Mouse (Mus musculus) testis, adult 2 months (tissue): Measurements from ENCODE around the gene Tia1. TPM values are rescaled to one million over a fixed set of nuclear protein-coding genes. Genes with fewer than 3 reads are reported as not detected.

ENCODE experiments used
- H3K27ac ChIP-seq: fragments of 200-500 bp; 2 replicates; pipeline ENCODE4 v1.5.1; 2012; ENCODE audit warnings: low read depth, low read length; ENCODE audit not compliant: control insufficient read depth, insufficient read depth
- H3K27me3 ChIP-seq: fragments of 200-500 bp; 2 replicates; pipeline ENCODE4 v1.6.1; 2012; ENCODE audit warnings: mild to moderate bottlenecking, low read length, moderate library complexity; ENCODE audit not compliant: control insufficient read depth, insufficient read depth
- H3K36me3 ChIP-seq: fragments of 200-500 bp; 2 replicates; pipeline ENCODE4 v1.6.1; 2012; ENCODE audit warnings: mild to moderate bottlenecking, low read length; ENCODE audit not compliant: control insufficient read depth, insufficient read depth
- H3K4me1 ChIP-seq: fragments of 200-500 bp; 2 replicates; pipeline ENCODE4 v1.6.1; 2012; ENCODE audit warnings: low read length; ENCODE audit not compliant: control insufficient read depth, insufficient read depth
- H3K4me3 ChIP-seq: fragments of 200-500 bp; 2 replicates; pipeline ENCODE4 v1.5.1; 2012; ENCODE audit warnings: low read depth, mild to moderate bottlenecking, low read length, moderate library complexity, mixed read lengths; ENCODE audit not compliant: control insufficient read depth
- CTCF ChIP-seq: fragments of 200-500 bp; IDR thresholded peaks from 2 replicates; pipeline ENCODE4 v1.5.1; 2012; ENCODE audit warnings: low read depth, mild to moderate bottlenecking, inconsistent platforms, low read length, moderate library complexity; ENCODE audit not compliant: control insufficient read depth, insufficient read depth, insufficient replicate concordance
- POLR2A ChIP-seq: fragments of 200-500 bp; IDR thresholded peaks from 2 replicates; pipeline ENCODE4 v1.6.1; 2012; ENCODE audit warnings: low read depth, mild to moderate bottlenecking, inconsistent platforms, low read length, moderate library complexity; ENCODE audit not compliant: control insufficient read depth
- polyA plus RNA-seq: library from polyadenylated mRNA; depleted of rRNA; stranded (reverse); fragments of >200 nt; gene quantifications from 2 replicates; pipeline ENCODE4 v1.2.3, GENCODE M21; 2012

Gene Tia1
- polyA plus RNA-seq, 1 experiment: 9.7 TPM

- no peaks in the 10 kb centered on the region for H3K27me3 ChIP-seq
- TF ChIP-seq POLR2A (no peak), CTCF (no peak)
These were observed 16.7 kb upstream of the Tia1 start for GRCm38 (mm10) chr6:86387313-86387712.

GRCm38 (mm10) chr6:86388461-86388860 lies 15.6 kb upstream of the Tia1 start:
- Histone ChIP-seq H3K36me3 (no peaks in the 10 kb centered on the region), H3K4me3 (no peak overlapping the region), H3K4me1 (no peaks in the 10 kb centered on the region; the same call in 1 of the 2 replicates), H3K27ac (no peak overlapping the region), H3K27me3 (no peaks in the 10 kb centered on the region)
- TF ChIP-seq CTCF: no peak
- no peak for TF ChIP-seq POLR2A

More at GRCm38 (mm10) chr6:86387313-86387712, 16.7 kb upstream of the Tia1 start:
- Histone ChIP-seq H3K4me3 (no peak overlapping the region), H3K36me3 (no peaks in the 10 kb centered on the region), H3K4me1 (no peaks in the 10 kb centered on the region; the same call in 1 of the 2 replicates), H3K27ac (0 out of 2 replicates have a peak overlapping the region, but pooled peaks have one; percentile 17)

- H3K4me3 ChIP-seq: no peak overlapping the region
- no peak overlapping the region for H3K27ac ChIP-seq
- no peaks in the 10 kb centered on the region for H3K36me3 ChIP-seq
- no peaks in the 10 kb centered on the region for H3K27me3 ChIP-seq
- H3K4me1 ChIP-seq: peaks cover 3% of the 10 kb centered on the region; the same call in 1 of the 2 replicates
- no peak for TF ChIP-seq POLR2A
These were observed 12.7 kb upstream of the Tia1 start for GRCm38 (mm10) chr6:86391326-86391725.

GRCm38 (mm10) chr6:86393187-86393586 lies 10.8 kb upstream of the Tia1 start:
- no peak overlapping the region for H3K4me3 ChIP-seq
- H3K36me3 ChIP-seq: no peaks in the 10 kb centered on the region
- no peak overlapping the region for H3K27ac ChIP-seq
- H3K4me1 ChIP-seq: peaks cover 5% of the 10 kb centered on the region
- no peak for TF ChIP-seq POLR2A
- no peak for TF ChIP-seq CTCF
- H3K27me3 ChIP-seq: no peaks in the 10 kb centered on the region

- Histone ChIP-seq H3K4me3 (no peak overlapping the region), H3K4me1 (peaks cover 5% of the 10 kb centered on the region), H3K27ac (no peak overlapping the region), H3K36me3 (no peaks in the 10 kb centered on the region), H3K27me3 (no peaks in the 10 kb centered on the region)
- no peak for TF ChIP-seq CTCF
- TF ChIP-seq POLR2A: no peak
These were observed 9.8 kb upstream of the Tia1 start for GRCm38 (mm10) chr6:86394078-86394720.

- no peaks in the 10 kb centered on the region for H3K27me3 ChIP-seq
- TF ChIP-seq CTCF: no peak
- no peak for TF ChIP-seq POLR2A
- peaks cover 5% of the 10 kb centered on the region for H3K4me1 ChIP-seq
- H3K4me3 ChIP-seq: no peak overlapping the region
- no peak overlapping the region for H3K27ac ChIP-seq
- H3K36me3 ChIP-seq: no peaks in the 10 kb centered on the region
These were observed 9.0 kb upstream of the Tia1 start for GRCm38 (mm10) chr6:86395021-86395420.

- H3K4me3 ChIP-seq: peak overlapping the region; percentile 88; the same call in 1 of the 2 replicates
- TF ChIP-seq POLR2A (no peak), CTCF (no peak)
- peaks cover 5% of the 10 kb centered on the region for H3K4me1 ChIP-seq
- no peaks in the 10 kb centered on the region for H3K27me3 ChIP-seq
- no peak overlapping the region for H3K27ac ChIP-seq
- H3K36me3 ChIP-seq: no peaks in the 10 kb centered on the region
These were observed 8.1 kb upstream of the Tia1 start for GRCm38 (mm10) chr6:86395969-86396368.
